Mouse (Mus musculus): ENCODE results near the gene Ccdc121.
"Not testable (repeated sequence)": the region's sequence is repeated elsewhere in the genome, so short reads cannot be mapped to it uniquely, and the experiment has no call there.

Ccdc121 gene

DNA sequence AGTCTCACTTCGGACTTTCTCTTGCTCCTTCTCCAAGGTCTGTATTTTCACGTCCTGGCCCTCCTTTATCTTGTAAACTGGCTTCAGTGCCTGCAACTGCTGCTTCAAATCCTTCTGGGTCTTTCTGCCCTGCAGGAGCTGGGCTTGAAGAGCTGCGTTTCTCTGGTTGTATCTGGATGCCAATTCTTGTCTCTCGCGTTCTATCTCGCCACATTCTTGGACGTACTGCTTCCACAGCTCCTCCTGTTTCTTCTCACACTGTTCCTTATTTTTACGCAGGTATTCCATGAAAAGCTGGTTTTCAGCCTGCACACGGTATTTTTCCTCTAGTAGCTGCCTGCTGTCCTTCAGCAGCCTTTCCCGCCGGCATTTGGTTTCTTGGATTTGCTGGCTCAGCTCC, 396 bp downstream of the Ccdc121 start:
- DNase-seq (ENCODE audit: low spot score): not testable (repeated sequence)

DNA sequence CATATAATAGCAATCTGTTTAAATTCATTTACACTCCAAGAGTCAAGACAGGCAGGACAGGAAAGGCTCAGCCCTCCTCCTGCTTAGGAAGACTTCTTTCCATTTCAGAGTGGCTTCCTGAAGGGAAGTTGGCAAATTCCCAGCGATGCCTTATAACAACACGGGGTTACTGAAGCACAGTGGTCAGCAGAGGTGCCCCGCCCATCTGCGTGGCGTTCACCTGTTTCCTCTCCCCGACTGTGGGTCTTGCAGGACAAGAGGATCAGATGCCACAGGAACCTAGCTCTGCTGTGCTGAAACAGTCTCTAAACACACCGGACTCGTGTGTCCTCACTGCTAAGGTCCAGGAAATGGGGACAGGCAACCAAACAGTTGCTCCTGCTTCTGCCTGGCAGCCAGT, 5.9 kb downstream of the Ccdc121 start:
- DNase-seq (ENCODE audit: low spot score): no peak

GRCm38 (mm10) chr1:181503471-181503870, 7.8 kb downstream of the Ccdc121 start:
- DNase-seq (ENCODE audit: low spot score): no peak

DNA sequence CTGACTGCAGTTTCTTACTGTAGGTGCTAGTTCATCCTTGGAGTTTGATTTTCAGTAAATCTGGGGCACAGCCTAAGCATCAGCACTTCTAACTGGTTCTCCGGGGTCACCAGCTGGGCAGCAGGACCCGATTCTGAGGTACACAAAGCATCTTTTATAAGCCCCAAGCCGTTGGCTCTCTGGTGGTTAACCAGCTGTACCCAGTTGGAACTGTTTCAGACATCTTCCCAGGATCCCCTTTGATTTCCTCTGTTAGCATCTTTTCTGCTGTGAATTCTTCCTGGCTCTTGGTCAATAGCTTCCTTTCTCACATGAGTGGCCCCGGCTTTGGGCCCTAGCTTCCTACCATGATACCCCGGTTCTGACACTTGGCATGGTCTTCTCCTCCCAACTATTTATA, 26.6 kb downstream of the Ccdc121 start:
- DNase-seq (ENCODE audit: low spot score): peak; percentile 21

- no peak for DNase-seq (ENCODE audit: low spot score)
Measured at GRCm38 (mm10) chr1:181476557-181476956, 34.7 kb downstream of the Ccdc121 start.

DNA sequence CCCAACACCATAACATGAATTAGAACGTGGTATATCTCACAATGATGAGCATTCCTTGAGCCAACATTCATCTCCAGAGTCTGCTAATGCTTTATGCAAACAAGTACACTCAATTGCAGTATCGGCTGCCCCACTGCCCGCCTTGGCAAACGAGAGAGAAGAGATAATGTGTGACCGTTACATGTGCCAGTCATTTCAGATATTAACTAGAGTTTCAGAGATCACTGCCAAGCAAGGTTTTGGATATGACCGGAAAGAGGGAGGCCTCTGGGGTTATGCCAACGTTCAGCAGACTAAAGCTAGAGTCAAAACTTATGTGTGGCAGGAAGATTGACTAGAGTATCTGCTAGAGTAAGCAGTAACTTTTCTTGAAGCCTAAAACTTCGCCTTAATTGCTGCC, 35.1 kb downstream of the Ccdc121 start:
- no peak for DNase-seq (ENCODE audit: low spot score)

DNA sequence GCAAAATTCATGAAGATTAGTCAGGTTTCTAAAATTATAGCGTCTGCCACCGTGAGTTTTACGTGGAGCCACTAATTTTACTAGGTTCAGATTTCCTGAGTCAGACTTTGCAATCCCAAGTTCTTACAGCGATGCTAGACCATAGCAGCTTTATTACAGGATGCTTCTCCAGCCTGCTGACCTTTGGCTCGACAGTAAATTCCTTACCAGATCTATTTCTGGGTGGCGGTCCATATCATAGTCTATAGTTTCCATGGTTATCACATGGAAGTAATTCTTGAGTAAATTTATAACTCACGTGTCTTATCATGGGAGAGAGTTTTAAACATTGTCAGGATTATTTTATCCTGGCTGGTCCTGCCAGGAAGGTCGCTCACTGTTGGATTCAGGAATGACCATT, 41.8 kb downstream of the Ccdc121 start:
- no peak for DNase-seq (ENCODE audit: low spot score)

DNA sequence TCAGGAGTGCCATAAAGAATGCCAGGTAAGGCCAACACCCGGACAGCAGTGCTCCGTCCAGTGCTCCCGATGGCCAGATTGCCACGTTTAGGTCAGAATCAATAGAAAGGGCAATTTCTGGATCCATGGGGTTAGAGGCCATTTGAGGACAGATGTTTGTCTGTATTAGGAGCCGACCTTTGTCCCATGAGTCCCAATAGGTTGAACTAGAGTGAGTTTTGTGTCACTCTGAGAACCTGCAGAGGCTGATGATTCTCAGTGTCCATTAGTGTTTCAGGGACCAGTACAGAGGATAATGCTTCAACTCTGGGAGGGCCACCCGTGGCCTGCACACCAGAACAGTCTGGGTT, 44.0 kb downstream of the Ccdc121 start:
- DNase-seq (ENCODE audit: low spot score): no peak

DNA sequence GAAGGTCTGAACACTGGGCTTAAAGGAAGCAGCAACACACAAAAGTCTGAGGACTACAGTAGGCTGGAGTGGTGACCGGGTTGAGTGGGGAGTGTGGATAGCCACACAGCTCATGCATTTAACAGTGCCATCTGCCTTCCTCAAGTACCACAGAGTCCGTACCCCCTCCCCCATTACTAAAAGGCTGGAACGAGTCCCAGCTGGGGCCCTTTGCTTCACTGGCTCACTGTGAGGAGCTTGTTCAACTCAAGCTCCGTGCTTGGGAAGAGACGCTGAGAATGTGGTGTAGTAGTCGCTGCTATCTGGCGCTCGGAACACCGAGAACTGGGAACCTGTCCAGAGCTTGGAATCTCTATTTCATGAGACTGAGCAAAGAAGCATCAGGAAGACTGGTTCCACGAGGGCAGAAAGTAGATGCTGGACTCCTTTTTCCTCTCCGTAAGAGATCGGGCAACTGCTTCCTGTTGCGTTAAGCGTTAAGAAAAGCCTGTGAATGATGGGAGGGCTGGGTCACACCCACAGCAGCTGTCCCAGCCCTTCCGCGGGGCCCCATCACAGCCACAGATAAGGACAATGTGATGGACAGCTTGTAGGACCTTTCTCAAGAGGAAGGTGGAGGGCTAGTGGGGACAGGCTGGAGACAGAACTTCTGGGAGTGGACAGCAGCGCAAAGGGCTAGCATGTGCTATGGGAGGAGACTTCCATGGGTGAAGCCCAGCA, 44.5 kb downstream of the Ccdc121 start:
- peak; percentile 70 for DNase-seq (ENCODE audit: low spot score)

- DNase-seq (ENCODE audit: low spot score): no peak
Measured at GRCm38 (mm10) chr1:181466040-181466439, 45.2 kb downstream of the Ccdc121 start.

GRCm38 (mm10) chr1:181465027-181465426, 46.2 kb downstream of the Ccdc121 start:
- no peak for DNase-seq (ENCODE audit: low spot score)

GRCm38 (mm10) chr1:181462906-181463179, 48.4 kb downstream of the Ccdc121 start:
- peak; percentile 38 for DNase-seq (ENCODE audit: low spot score)

- DNase-seq (ENCODE audit: low spot score): no peak
Measured at GRCm38 (mm10) chr1:181462051-181462905, 49.0 kb downstream of the Ccdc121 start.

GRCm38 (mm10) chr1:181461484-181461883, 49.8 kb downstream of the Ccdc121 start:
- no peak for DNase-seq (ENCODE audit: low spot score)

- no peak for DNase-seq (ENCODE audit: low spot score)
Measured at GRCm38 (mm10) chr1:181460283-181460682, 51.0 kb downstream of the Ccdc121 start.

All from layer of hippocampus, adult 11-12 months (tissue).